Mouse (Mus musculus): Measurements from ENCODE around the gene Entpd6. TPM values are rescaled to one million over a fixed set of nuclear protein-coding genes. Genes with fewer than 3 reads are reported as not detected.

Gene Entpd6
- total RNA-seq, 1 experiment: 54.3 TPM

DNA sequence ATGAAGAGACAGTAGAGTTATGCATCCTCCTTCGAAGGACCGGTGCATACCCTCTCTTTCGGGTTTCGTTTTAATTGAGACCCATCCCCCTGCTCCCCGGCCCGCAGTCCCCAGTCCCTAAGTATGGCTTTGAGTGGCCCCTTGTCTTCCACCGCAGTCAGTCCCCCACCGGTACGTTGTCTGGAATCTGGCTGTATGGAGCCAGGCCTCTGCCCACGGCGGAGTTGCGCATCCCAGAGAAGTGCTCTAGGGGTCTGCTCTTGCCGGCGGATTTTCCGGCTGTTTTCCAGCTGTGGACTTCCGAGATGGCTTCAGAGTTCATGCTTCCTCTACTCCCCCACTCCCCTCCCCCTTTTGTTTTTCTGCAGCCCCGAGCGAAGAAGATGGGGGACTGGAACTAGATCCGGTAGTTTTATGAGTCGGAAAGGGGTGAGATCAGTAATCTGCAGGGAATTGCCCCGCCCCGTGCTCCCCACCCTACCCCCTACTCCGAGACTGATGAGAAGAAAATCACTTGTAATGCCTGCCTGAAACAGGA, 38.5 kb downstream of the Entpd6 start:
- peak overlapping the region; percentile 64; the same call in 1 of the 2 replicates for H3K9ac ChIP-seq (ENCODE audit: insufficient read depth, low read depth, low read length, poor library complexity, severe bottlenecking)
- no peak overlapping the region for H3K27ac ChIP-seq (ENCODE audit: insufficient read depth, low read depth, low read length, poor library complexity, severe bottlenecking)
- H3K9me3 ChIP-seq (ENCODE audit: control insufficient read depth, insufficient read depth, low read depth, low read length): no peaks in the 10 kb centered on the region
- peaks cover 2 to 5% of the 10 kb centered on the region in 2 experiments; a peak in 2 of 4 replicates for H3K4me1 ChIP-seq (ENCODE audit: control insufficient read depth in 2 of 2, insufficient read depth in 2 of 2, low read length in 2 of 2, poor library complexity in 1 of 2)
- H3K36me3 ChIP-seq (ENCODE audit: control insufficient read depth, insufficient read depth, low read length, poor library complexity, severe bottlenecking): no peaks in the 10 kb centered on the region
- H3K4me3 ChIP-seq (ENCODE audit: insufficient read depth in 1 of 2, low read depth in 1 of 2, low read length in 2 of 2, poor library complexity in 1 of 2, severe bottlenecking in 1 of 2): peak overlapping the region; percentile 69 to 97
- no peak for DNase-seq (ENCODE audit: low read depth, low spot score)
- TF ChIP-seq CHD2 (IDR thresholded peaks at IDR 0.05; ENCODE audit: low read depth, low read length) (no peak), HCFC1 (IDR thresholded peaks at IDR 0.05; ENCODE audit: borderline replicate concordance, insufficient read depth, low read length) (no peak), ZNF384 (IDR thresholded peaks at IDR 0.05; ENCODE audit: low read depth, low read length) (no peak), ZC3H11A (IDR thresholded peaks at IDR 0.05; ENCODE audit: borderline replicate concordance, low read depth, low read length) (no peak), MAFK (IDR thresholded peaks at IDR 0.05; ENCODE audit: insufficient read depth, low read depth, low read length) (no peak)
- in situ Hi-C loops (cut with MboI; ENCODE audit: low sequenced_read_pairs in 2 of 2, unreplicated experiment in 2 of 2): no loop called here

DNA sequence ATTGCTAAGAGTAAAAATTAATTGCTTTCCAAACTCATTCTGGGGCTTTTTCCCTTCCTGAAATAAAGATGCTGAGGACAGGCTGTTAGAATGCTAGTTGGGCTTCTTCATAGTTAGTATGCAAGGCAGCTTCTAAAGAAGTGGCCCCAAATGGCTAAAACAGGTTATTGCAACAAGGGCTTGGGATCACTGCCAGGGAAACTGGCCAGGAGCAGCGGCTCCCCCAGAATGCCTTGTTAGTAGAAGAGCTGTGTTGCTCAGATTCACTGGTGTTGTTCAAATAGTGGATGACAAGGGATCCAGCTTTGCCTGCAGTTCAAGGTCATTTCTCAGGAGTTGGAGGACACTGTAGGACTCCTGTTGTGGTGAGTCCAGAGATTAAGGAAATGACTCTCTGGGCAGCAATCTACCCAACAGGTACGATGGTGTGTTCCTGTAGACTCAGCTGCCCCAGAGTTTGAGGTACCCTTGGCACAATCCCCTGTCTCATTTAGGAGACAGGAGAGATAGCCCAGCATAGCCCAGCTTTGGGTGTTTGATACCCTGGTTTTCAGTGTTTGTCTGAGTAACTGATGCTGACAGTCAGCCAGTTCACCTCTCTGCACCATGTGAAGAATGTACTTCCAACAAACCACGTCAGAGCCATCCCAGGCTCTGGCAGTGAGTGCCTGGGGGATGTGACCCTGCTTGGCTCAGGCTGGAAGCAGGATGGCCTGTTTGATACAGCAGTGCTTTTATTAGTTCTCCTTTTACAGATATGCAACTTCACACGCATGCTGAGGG, 40.1 kb downstream of the Entpd6 start:
- Histone ChIP-seq H3K27ac (ENCODE audit: insufficient read depth, low read depth, low read length, poor library complexity, severe bottlenecking) (no peak overlapping the region), H3K9me3 (ENCODE audit: control insufficient read depth, insufficient read depth, low read depth, low read length) (no peaks in the 10 kb centered on the region), H3K4me3 (ENCODE audit: insufficient read depth in 1 of 2, low read depth in 1 of 2, low read length in 2 of 2, poor library complexity in 1 of 2, severe bottlenecking in 1 of 2) (no peak overlapping the region), H3K4me1 (ENCODE audit: control insufficient read depth in 2 of 2, insufficient read depth in 2 of 2, low read length in 2 of 2, poor library complexity in 1 of 2) (peaks cover 2 to 5% of the 10 kb centered on the region in 2 experiments; a peak in 2 of 4 replicates), H3K36me3 (ENCODE audit: control insufficient read depth, insufficient read depth, low read length, poor library complexity, severe bottlenecking) (no peaks in the 10 kb centered on the region), H3K9ac (ENCODE audit: insufficient read depth, low read depth, low read length, poor library complexity, severe bottlenecking) (no peak overlapping the region)
- in situ Hi-C loops (cut with MboI; ENCODE audit: low sequenced_read_pairs in 2 of 2, unreplicated experiment in 2 of 2): no loop called here
- no peak for DNase-seq (ENCODE audit: low read depth, low spot score)
- TF ChIP-seq ZC3H11A (IDR thresholded peaks at IDR 0.05; ENCODE audit: borderline replicate concordance, low read depth, low read length): no peak
- no peak for TF ChIP-seq ZNF384 (IDR thresholded peaks at IDR 0.05; ENCODE audit: low read depth, low read length)
- TF ChIP-seq MAFK (IDR thresholded peaks at IDR 0.05; ENCODE audit: insufficient read depth, low read depth, low read length): no peak
- no peak for TF ChIP-seq HCFC1 (IDR thresholded peaks at IDR 0.05; ENCODE audit: borderline replicate concordance, insufficient read depth, low read length)
- TF ChIP-seq CHD2 (IDR thresholded peaks at IDR 0.05; ENCODE audit: low read depth, low read length): no peak

- Histone ChIP-seq H3K4me3 (ENCODE audit: insufficient read depth in 1 of 2, low read depth in 1 of 2, low read length in 2 of 2, poor library complexity in 1 of 2, severe bottlenecking in 1 of 2) (no peak overlapping the region), H3K4me1 (ENCODE audit: control insufficient read depth in 2 of 2, insufficient read depth in 2 of 2, low read length in 2 of 2, poor library complexity in 1 of 2) (peaks cover 0 to 2% of the 10 kb centered on the region in 2 experiments; a peak in 1 of 4 replicates), H3K27ac (ENCODE audit: insufficient read depth, low read depth, low read length, poor library complexity, severe bottlenecking) (no peak overlapping the region), H3K9me3 (ENCODE audit: control insufficient read depth, insufficient read depth, low read depth, low read length) (no peaks in the 10 kb centered on the region), H3K36me3 (ENCODE audit: control insufficient read depth, insufficient read depth, low read length, poor library complexity, severe bottlenecking) (no peaks in the 10 kb centered on the region), H3K9ac (ENCODE audit: insufficient read depth, low read depth, low read length, poor library complexity, severe bottlenecking) (no peak overlapping the region)
- no peak for DNase-seq (ENCODE audit: low read depth, low spot score)
- TF ChIP-seq HCFC1 (IDR thresholded peaks at IDR 0.05; ENCODE audit: borderline replicate concordance, insufficient read depth, low read length): no peak
- TF ChIP-seq MAFK (IDR thresholded peaks at IDR 0.05; ENCODE audit: insufficient read depth, low read depth, low read length): no peak
- TF ChIP-seq ZC3H11A (IDR thresholded peaks at IDR 0.05; ENCODE audit: borderline replicate concordance, low read depth, low read length): no peak
- TF ChIP-seq ZNF384 (IDR thresholded peaks at IDR 0.05; ENCODE audit: low read depth, low read length): no peak
- TF ChIP-seq CHD2 (IDR thresholded peaks at IDR 0.05; ENCODE audit: low read depth, low read length): no peak
- in situ Hi-C loops (cut with MboI; ENCODE audit: low sequenced_read_pairs in 2 of 2, unreplicated experiment in 2 of 2): no loop called here
These were observed 44.5 kb downstream of the Entpd6 start for GRCm38 (mm10) chr2:150793320-150793719.

- Histone ChIP-seq H3K4me1 (ENCODE audit: control insufficient read depth in 2 of 2, insufficient read depth in 2 of 2, low read length in 2 of 2, poor library complexity in 1 of 2) (no peaks in the 10 kb centered on the region), H3K36me3 (ENCODE audit: control insufficient read depth, insufficient read depth, low read length, poor library complexity, severe bottlenecking) (no peaks in the 10 kb centered on the region), H3K9ac (ENCODE audit: insufficient read depth, low read depth, low read length, poor library complexity, severe bottlenecking) (no peak overlapping the region), H3K27ac (ENCODE audit: insufficient read depth, low read depth, low read length, poor library complexity, severe bottlenecking) (no peak overlapping the region), H3K4me3 (ENCODE audit: insufficient read depth in 1 of 2, low read depth in 1 of 2, low read length in 2 of 2, poor library complexity in 1 of 2, severe bottlenecking in 1 of 2) (no peak overlapping the region), H3K9me3 (ENCODE audit: control insufficient read depth, insufficient read depth, low read depth, low read length) (no peaks in the 10 kb centered on the region)
- TF ChIP-seq HCFC1 (IDR thresholded peaks at IDR 0.05; ENCODE audit: borderline replicate concordance, insufficient read depth, low read length) (no peak), ZC3H11A (IDR thresholded peaks at IDR 0.05; ENCODE audit: borderline replicate concordance, low read depth, low read length) (no peak), ZNF384 (IDR thresholded peaks at IDR 0.05; ENCODE audit: low read depth, low read length) (no peak), MAFK (IDR thresholded peaks at IDR 0.05; ENCODE audit: insufficient read depth, low read depth, low read length) (no peak), CHD2 (IDR thresholded peaks at IDR 0.05; ENCODE audit: low read depth, low read length) (no peak)
- in situ Hi-C loops (cut with MboI; ENCODE audit: low sequenced_read_pairs in 2 of 2, unreplicated experiment in 2 of 2): no loop called here
- DNase-seq (ENCODE audit: low read depth, low spot score): no peak
These were observed 49.2 kb downstream of the Entpd6 start for GRCm38 (mm10) chr2:150798084-150798483.

Data from ES-E14 (cell line).